Mouse (Mus musculus) E14TG2a.4 (cell line): ENCODE data around the gene Creb5.

ENCODE experiments used
- CTCF ChIP-seq: conservative IDR thresholded peaks from 2 replicates; pipeline ENCODE4 v1.5.1; 2014; ENCODE audit warnings: low read length
- NANOG ChIP-seq: IDR thresholded peaks from 2 replicates; pipeline ENCODE4 v1.6.1; 2014; ENCODE audit warnings: borderline replicate concordance, low read length, mixed read lengths

DNA sequence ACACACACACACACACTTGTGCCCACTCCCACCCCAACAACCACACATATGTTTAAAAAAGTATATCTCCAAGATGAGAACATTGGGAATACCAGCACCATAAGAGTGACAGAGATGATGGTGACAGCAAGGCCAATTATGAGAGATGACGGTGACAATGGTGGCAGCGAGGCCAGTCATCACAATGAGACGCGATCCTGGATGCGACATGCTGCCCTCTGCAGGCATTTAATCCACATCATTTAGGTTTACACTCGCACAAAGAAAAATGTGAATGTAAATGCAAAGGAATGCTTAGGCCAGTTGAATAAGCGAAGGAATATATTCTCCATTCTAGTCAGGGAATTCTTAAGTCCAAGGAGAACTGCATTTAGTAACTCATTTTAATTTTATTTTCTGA is 222.9 kb downstream of the Creb5 start:
- TF ChIP-seq CTCF: no peak
- TF ChIP-seq NANOG: no peak
